Mouse (Mus musculus): ENCODE measurements at regions not wholly inside any gene's neighbourhood (a gene's known extent, or its start where the extent isn't known, plus 50 kb on each side); places are given as distances from the start of the nearest gene placed in this dataset.

- 55% methylated on average over 6 of the region's 6 CpGs for WGBS
- no peak for TF ChIP-seq POLR2A (IDR thresholded peaks at IDR 0.05; ENCODE audit: borderline replicate concordance, insufficient read depth, low read length)
- no peak for TF ChIP-seq CTCF (IDR thresholded peaks at IDR 0.05; ENCODE audit: borderline replicate concordance, insufficient read depth, low read depth, low read length)
- DNase-seq = no peak
- Histone ChIP-seq H3K4me3 (replicated peaks; ENCODE audit: insufficient read depth, low read depth, low read length) (no peak overlapping the region), H3K27ac (ENCODE audit: insufficient read depth, low read length) (no peak overlapping the region), H3K4me1 (ENCODE audit: control insufficient read depth, insufficient read depth, low read length) (no peaks in the 10 kb centered on the region), H3K27me3 (ENCODE audit: control insufficient read depth, insufficient read depth, low read length) (no peaks in the 10 kb centered on the region; the same call in 1 of the 2 replicates)
Measured at GRCm38 (mm10) chr6:133972054-133972705, 63.3 kb upstream of the Etv6 start.

- no peaks in the 10 kb centered on the region for H3K4me1 ChIP-seq (ENCODE audit: control insufficient read depth, insufficient read depth, low read length)
- H3K4me3 ChIP-seq (replicated peaks; ENCODE audit: insufficient read depth, low read depth, low read length) = no peak overlapping the region
- H3K27me3 ChIP-seq (ENCODE audit: control insufficient read depth, insufficient read depth, low read length) = no peaks in the 10 kb centered on the region
- DNase-seq = no peak
- no peak overlapping the region for H3K27ac ChIP-seq (ENCODE audit: insufficient read depth, low read length)
- 65% methylated on average over 7 of the region's 7 CpGs for whole genome bisulfite sequencing
- TF ChIP-seq POLR2A (IDR thresholded peaks at IDR 0.05; ENCODE audit: borderline replicate concordance, insufficient read depth, low read length) (no peak), CTCF (IDR thresholded peaks at IDR 0.05; ENCODE audit: borderline replicate concordance, insufficient read depth, low read depth, low read length) (no peak)
Measured at GRCm38 (mm10) chr6:133973205-133973838, 62.2 kb upstream of the Etv6 start.

GRCm38 (mm10) chr6:133975951-133976350, 59.5 kb upstream of the Etv6 start:
- no peak for DNase-seq
- H3K4me3 ChIP-seq (replicated peaks; ENCODE audit: insufficient read depth, low read depth, low read length) = no peak overlapping the region
- H3K27ac ChIP-seq (ENCODE audit: insufficient read depth, low read length) = no peak overlapping the region
- no peaks in the 10 kb centered on the region for H3K27me3 ChIP-seq (ENCODE audit: control insufficient read depth, insufficient read depth, low read length)
- no peaks in the 10 kb centered on the region for H3K4me1 ChIP-seq (ENCODE audit: control insufficient read depth, insufficient read depth, low read length)
- TF ChIP-seq POLR2A (IDR thresholded peaks at IDR 0.05; ENCODE audit: borderline replicate concordance, insufficient read depth, low read length) = no peak
- no peak for TF ChIP-seq CTCF (IDR thresholded peaks at IDR 0.05; ENCODE audit: borderline replicate concordance, insufficient read depth, low read depth, low read length)
- WGBS = 91% methylated on average over 1 of the region's 1 CpGs

- DNase-seq = no peak
- no peaks in the 10 kb centered on the region for H3K27me3 ChIP-seq (ENCODE audit: control insufficient read depth, insufficient read depth, low read length)
- no peaks in the 10 kb centered on the region for H3K4me1 ChIP-seq (ENCODE audit: control insufficient read depth, insufficient read depth, low read length)
- H3K27ac ChIP-seq (ENCODE audit: insufficient read depth, low read length) = no peak overlapping the region
- WGBS = 66% methylated on average over 6 of the region's 6 CpGs
- H3K4me3 ChIP-seq (replicated peaks; ENCODE audit: insufficient read depth, low read depth, low read length) = no peak overlapping the region
- TF ChIP-seq CTCF (IDR thresholded peaks at IDR 0.05; ENCODE audit: borderline replicate concordance, insufficient read depth, low read depth, low read length) (no peak), POLR2A (IDR thresholded peaks at IDR 0.05; ENCODE audit: borderline replicate concordance, insufficient read depth, low read length) (no peak)
Measured at GRCm38 (mm10) chr6:133976854-133977253, 58.6 kb upstream of the Etv6 start.

- no peak for DNase-seq
- TF ChIP-seq POLR2A (IDR thresholded peaks at IDR 0.05; ENCODE audit: borderline replicate concordance, insufficient read depth, low read length) = no peak
- TF ChIP-seq CTCF (IDR thresholded peaks at IDR 0.05; ENCODE audit: borderline replicate concordance, insufficient read depth, low read depth, low read length) = no peak
- no peaks in the 10 kb centered on the region for H3K4me1 ChIP-seq (ENCODE audit: control insufficient read depth, insufficient read depth, low read length)
- 77% methylated on average over 10 of the region's 10 CpGs for WGBS
- no peak overlapping the region for H3K4me3 ChIP-seq (replicated peaks; ENCODE audit: insufficient read depth, low read depth, low read length)
- H3K27ac ChIP-seq (ENCODE audit: insufficient read depth, low read length) = no peak overlapping the region
- no peaks in the 10 kb centered on the region for H3K27me3 ChIP-seq (ENCODE audit: control insufficient read depth, insufficient read depth, low read length)
Measured at GRCm38 (mm10) chr6:133983804-133984514, 51.5 kb upstream of the Etv6 start.

- no peak for DNase-seq
- no peak overlapping the region for H3K27ac ChIP-seq (ENCODE audit: insufficient read depth, low read length)
- H3K4me1 ChIP-seq (ENCODE audit: control insufficient read depth, insufficient read depth, low read length) = no peaks in the 10 kb centered on the region
- TF ChIP-seq POLR2A (IDR thresholded peaks at IDR 0.05; ENCODE audit: borderline replicate concordance, insufficient read depth, low read length) (no peak), CTCF (IDR thresholded peaks at IDR 0.05; ENCODE audit: borderline replicate concordance, insufficient read depth, low read depth, low read length) (no peak)
- no peak overlapping the region for H3K4me3 ChIP-seq (replicated peaks; ENCODE audit: insufficient read depth, low read depth, low read length)
- WGBS = 38% methylated on average over 16 of the region's 16 CpGs
- no peaks in the 10 kb centered on the region; the same call in 1 of the 2 replicates for H3K27me3 ChIP-seq (ENCODE audit: control insufficient read depth, insufficient read depth, low read length)
Measured at GRCm38 (mm10) chr6:133984666-133985355, 50.7 kb upstream of the Etv6 start.

All from cerebellum, adult 2 months (tissue).